Mouse (Mus musculus) neutrophil, adult 5-6 weeks (primary cell): Measurements from ENCODE around the gene Anln. TPM values are rescaled to one million over a fixed set of nuclear protein-coding genes. Genes with fewer than 3 reads are reported as not detected.
A peak's percentile ranks its signal among the peaks of the same experiment; 100 is the strongest.
"Not testable (repeated sequence)": the region's sequence is repeated elsewhere in the genome, so short reads cannot be mapped to it uniquely, and the experiment has no call there.

Source experiments
- ATAC-seq: fragments of 151-379, 151-347 bp; 2 replicates; pipeline ENCODE4 v1.8.0; 2017; ENCODE audit warnings: mild to moderate bottlenecking, moderate TSS enrichment; ENCODE audit not compliant: insufficient number of reproducible peaks, poor library complexity, low FRiP score, severe bottlenecking; ENCODE audit errors: extremely low read depth
- total RNA-seq: library from RNA; stranded (forward); fragments of 200-1000 nt; gene quantifications from 2 replicates; pipeline ENCODE4 v1.2.3, GENCODE M21; 2017

Anln gene
- total RNA-seq, 1 experiment from 2014 or later: 5.0 TPM

DNA sequence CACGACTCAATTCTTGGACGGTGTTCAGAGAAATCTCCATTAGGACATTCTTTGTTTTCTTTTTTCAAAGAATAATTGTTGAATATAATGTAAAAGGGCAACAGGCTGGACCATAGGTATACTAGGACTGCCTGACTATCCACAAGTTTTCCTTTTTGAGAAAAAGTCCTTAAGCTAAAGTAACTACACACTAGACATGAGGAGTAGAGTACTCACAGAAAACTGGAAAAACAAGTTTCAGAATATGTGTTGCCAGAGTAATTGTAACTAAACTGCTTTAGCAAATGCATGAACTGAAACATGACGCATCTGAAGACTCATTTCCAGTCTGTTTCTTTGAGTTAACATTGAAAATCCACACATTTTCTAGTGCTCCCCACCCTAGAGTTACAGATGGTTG is 16.4 kb upstream of the Anln start:
- no peak for ATAC-seq

DNA sequence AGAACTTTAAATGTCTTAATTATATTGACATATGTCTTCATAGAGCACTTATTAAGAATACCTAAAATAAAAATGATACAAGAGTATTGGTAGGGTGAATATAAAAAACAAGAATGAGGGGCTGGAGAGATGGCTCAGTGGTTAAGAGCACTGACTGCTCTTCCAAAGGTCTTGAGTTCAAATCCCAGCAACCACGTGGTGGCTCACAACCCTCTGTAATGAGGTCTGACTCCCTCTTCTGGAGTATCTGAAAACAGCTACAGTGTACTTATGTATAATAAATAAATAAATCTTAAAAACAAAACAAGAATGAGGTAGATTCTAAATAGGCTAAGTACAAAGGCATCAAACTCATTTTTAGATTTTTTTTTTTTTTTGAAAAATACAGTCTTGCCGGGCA is 14.5 kb upstream of the Anln start:
- ATAC-seq: not testable (repeated sequence)

DNA sequence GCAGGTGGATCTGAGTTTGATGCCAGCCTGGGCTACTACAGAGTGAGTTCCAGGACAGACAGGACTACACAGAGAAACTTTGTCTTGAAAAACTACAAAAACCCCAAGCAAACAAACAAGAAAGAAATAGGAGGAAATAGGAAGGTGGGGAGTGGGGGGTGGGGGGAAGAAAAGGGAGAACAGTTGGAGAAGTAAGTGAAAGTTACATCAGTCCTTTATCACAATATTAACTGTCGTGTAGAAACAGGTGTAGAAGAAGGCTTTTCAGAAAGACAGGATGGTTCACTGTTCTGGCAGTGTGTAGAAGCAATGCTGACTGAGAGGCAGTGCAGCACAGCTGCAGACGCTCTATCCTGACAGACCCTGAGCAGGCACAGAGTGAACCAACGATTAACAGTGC is 14.0 kb upstream of the Anln start:
- no peak for ATAC-seq

DNA sequence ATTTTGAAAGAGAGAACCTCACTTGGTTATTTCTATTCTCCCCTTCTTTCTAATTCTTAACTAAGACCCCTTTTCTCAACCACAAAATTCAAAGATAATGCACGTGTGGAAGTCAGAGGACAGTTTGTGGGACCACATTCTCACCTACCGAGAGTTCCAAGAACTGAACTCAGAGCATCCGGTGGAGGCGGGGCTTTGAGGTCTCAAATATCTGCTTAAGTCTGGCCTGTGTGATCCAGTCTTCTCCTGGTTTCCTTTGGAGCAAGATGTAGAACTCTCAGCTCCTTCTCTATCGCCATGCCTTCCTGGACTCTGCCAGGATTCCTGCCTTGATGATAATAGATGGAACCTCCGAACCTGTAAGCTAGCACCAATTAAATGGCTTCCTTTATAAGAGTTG is 13.0 kb upstream of the Anln start:
- ATAC-seq: no peak

- no peak for ATAC-seq
Measured at GRCm38 (mm10) chr9:22399021-22399420, 10.0 kb upstream of the Anln start.

- peak; percentile 53 for ATAC-seq
Measured at GRCm38 (mm10) chr9:22394725-22395124, 5.7 kb upstream of the Anln start.

- ATAC-seq: no peak
Measured at GRCm38 (mm10) chr9:22390390-22390789, 1.4 kb upstream of the Anln start.

GRCm38 (mm10) chr9:22389736-22390245 is 803 bp upstream of the Anln start:
- ATAC-seq: no peak

GRCm38 (mm10) chr9:22388401-22388980 is 497 bp downstream of the Anln start:
- ATAC-seq: no peak

GRCm38 (mm10) chr9:22387901-22388300 is 1.1 kb downstream of the Anln start:
- no peak for ATAC-seq

GRCm38 (mm10) chr9:22385890-22386289 is 3.1 kb downstream of the Anln start:
- no peak for ATAC-seq

DNA sequence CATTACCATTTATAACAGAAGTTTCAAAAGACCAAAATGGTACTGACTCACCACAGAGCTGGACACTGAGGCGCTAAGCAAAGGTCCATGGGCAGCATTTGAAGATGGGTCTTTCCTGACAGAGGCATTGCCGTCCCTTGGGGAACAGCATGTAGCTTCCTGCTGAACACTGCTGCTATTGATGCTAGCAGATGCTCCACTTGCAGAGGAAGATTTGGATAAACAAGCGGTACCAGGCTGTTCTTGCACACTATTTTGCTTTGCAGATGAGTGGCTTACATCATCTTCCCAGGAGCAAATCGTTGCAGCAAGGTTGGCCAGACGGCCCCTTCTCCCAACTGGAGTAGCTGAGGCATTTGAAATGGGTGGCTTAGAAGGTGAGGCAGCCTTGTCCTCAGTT is 12.9 kb downstream of the Anln start:
- no peak for ATAC-seq

DNA sequence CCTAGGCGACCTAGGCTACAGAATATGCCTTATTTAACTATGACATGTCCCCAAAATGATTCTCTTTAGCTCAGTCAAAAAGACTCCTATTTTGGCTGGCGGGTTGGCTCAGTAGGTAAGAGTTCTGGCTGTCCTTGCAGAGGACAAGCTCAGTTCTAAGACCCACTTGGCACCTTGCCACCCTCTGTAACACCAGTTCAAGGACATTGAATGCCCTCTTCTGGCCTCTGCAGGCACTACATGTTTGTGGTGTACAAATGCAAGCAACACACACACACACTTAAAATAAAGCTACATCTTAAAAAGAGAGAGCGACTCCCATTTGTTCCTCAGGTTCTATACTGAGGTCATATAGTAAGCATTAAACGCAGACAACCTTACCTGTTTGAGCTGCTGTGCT is 16.2 kb downstream of the Anln start:
- 0 out of 2 replicates have a peak, but pooled peaks have one; percentile 19 for ATAC-seq

GRCm38 (mm10) chr9:22368030-22368429 is 21.0 kb downstream of the Anln start:
- ATAC-seq: no peak

GRCm38 (mm10) chr9:22366621-22367020 is 22.4 kb downstream of the Anln start:
- ATAC-seq: peak; percentile 50

- no peak for ATAC-seq
Measured at GRCm38 (mm10) chr9:22366221-22366620, 22.8 kb downstream of the Anln start.

GRCm38 (mm10) chr9:22360916-22361315 is 28.1 kb downstream of the Anln start:
- no peak for ATAC-seq

- no peak for ATAC-seq
Measured at GRCm38 (mm10) chr9:22355919-22356318, 33.1 kb downstream of the Anln start.

DNA sequence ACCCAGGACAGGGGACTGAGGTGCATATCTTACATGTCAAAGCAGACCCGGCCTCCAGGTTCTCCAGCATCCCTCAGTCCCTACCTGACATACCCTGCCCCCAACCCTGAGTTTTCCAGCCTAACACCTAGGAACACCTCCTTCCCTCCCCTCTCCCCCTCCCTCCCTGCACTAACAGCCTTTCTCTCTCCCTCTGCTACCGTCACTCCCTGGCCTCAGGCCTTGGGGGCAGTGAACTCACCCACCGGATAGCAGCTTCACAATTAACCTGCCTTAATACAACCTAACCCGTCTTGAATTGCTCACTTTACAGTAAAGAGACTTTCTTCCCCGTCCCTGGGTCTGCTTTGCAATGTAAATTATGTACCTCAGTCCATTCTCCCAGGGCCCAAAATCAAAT is 35.1 kb downstream of the Anln start:
- no peak for ATAC-seq

- no peak for ATAC-seq
Measured at GRCm38 (mm10) chr9:22353465-22353864, 35.5 kb downstream of the Anln start.

DNA sequence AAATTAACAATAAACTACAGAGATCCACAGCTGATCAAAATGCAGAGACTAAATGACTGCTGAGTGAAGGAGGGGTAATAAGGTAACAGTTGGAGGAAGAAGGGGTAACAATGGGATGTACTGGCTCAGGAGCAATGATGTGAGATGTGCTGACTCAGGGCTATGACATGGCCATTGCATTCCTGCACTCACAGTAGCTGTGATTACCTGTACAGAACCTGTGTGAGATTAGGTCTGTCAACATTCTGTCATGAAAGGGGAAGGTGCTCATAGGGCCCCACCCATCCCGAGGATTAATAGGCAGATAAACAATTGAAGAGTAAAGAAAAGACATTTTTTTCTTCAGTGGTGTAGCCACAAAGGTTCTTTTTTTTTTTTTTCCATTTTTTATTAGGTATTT is 48.7 kb downstream of the Anln start:
- ATAC-seq: no peak
